Mouse (Mus musculus) right cerebral cortex, postnatal 36 days (tissue): ENCODE measurements around the gene Tmem9b.

ENCODE experiments used
- DNase-seq, 2 experiments: peaks; one replicate each; pipeline ENCODE4 v3.0.0; 2022; ENCODE audit warnings: low spot score in 2 of 2, mixed read lengths in 1 of 2

Tmem9b gene

DNA sequence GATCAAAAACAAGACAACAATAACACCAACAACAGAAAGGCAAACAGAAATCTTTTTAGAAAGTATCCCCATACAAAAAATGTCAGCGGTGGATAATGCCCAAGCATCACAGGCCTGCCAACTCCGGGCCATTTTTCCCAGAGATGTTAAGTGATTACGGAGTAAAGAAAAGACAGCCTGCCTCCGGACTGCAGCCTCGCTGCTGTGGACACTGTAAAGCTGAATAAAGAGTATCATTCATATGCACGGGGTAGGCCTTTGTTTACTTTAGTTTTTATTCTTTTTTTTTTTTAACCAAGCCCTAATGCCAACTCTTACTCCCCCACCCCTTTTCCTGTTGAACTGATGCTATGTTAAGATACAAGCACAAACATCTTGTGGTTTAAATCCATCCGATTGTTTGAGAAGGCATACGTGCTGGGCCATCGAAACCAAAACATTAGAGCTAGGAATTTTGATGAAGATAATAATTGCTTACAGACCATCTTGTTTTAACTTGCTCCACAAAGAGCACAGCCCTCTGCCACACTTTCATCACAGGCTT is 66.0 kb downstream of the Tmem9b start:
- DNase-seq: no peak
